Mouse (Mus musculus) MEL-GATA-1-ER (cell line): ENCODE results near the gene Dnajc6.

Experiments
- DNase-seq: peaks from one replicate; pipeline ENCODE4 v3.0.0-alpha.2; 2012; ENCODE audit warnings: low read depth; ENCODE audit errors: extremely low read depth

Dnajc6 gene

GRCm38 (mm10) chr4:101686227-101686810, 189.9 kb downstream of the Dnajc6 start:
- no peak for DNase-seq

- no peak for DNase-seq
These were observed 192.8 kb downstream of the Dnajc6 start for GRCm38 (mm10) chr4:101689241-101689640.

GRCm38 (mm10) chr4:101689645-101690044, 193.2 kb downstream of the Dnajc6 start:
- DNase-seq = no peak
